Comparison of ENCODE assay signal across 13 mouse cellular contexts in genomic region chr12:14165713-14166112, GRCm38 (mm10). TPM values are rescaled to one million over a fixed set of nuclear protein-coding genes. Genes with fewer than 3 reads are reported as not detected.
DNase-seq lines count a peak whose midpoint lies in the region; ATAC-seq and TF ChIP-seq lines count a peak whose summit lies in the region.
"Had no signal": no experiment of that assay in that cellular context is flagged by ENCODE, and none has a peak within 500 bp of the region (broad histone marks: within the 10 kb centered on the region; RNA-seq: fewer than 3 reads in every experiment).

No protein-coding gene starts in this region.

- peak; percentile 41 for DNase-seq in forebrain, postnatal 0 days
- DNase-seq in forebrain, embryonic 11.5 days (ENCODE audit: low spot score): no peak
- peak; percentile 63 for DNase-seq in ovary, adult 18-20 months (ENCODE audit: low spot score)
- DNase-seq in ovary, postnatal 10 days (ENCODE audit: low spot score): no peak
- peak; percentile 20 for DNase-seq in stomach, postnatal 0 days (ENCODE audit: low spot score)
- no peak for DNase-seq in yolk sac, embryonic 10.5 days (ENCODE audit: low spot score)
- no peak for DNase-seq in forebrain, embryonic 10.5 days (ENCODE audit: extremely low spot score, low spot score)
- DNase-seq: gastrocnemius, adult 2 months had no signal

- no peaks in the 10 kb centered on the region for H3K9me3 ChIP-seq in forebrain, postnatal 0 days (ENCODE audit: low read length)
- H3K9me3 ChIP-seq in forebrain, embryonic 11.5 days (ENCODE audit: control insufficient read depth, low read length): no peaks in the 10 kb centered on the region
- no peaks in the 10 kb centered on the region for H3K9me3 ChIP-seq in heart, embryonic 14.5 days (ENCODE audit: control insufficient read depth, low read length)
- no peaks in the 10 kb centered on the region for H3K9me3 ChIP-seq in stomach, postnatal 0 days (ENCODE audit: control insufficient read depth, low read length)
- H3K9me3 ChIP-seq in forebrain, embryonic 10.5 days: no peaks in the 10 kb centered on the region
- H3K9me3 ChIP-seq: limb, embryonic 15.5 days; midbrain, embryonic 15.5 days had no signal

- TF ChIP-seq CTCF in forebrain, postnatal 0 days (IDR thresholded peaks at IDR 0.05; ENCODE audit: low read depth): no peak
- TF ChIP-seq CTCF in stomach, postnatal 0 days (IDR thresholded peaks at IDR 0.05; ENCODE audit: low read depth): no peak

- TF ChIP-seq EP300 in stomach, postnatal 0 days (optimal IDR thresholded peaks at IDR 0.05): peak; percentile 42

- H3K9ac ChIP-seq in forebrain, postnatal 0 days: no peak overlapping the region
- no peak overlapping the region for H3K9ac ChIP-seq in forebrain, embryonic 11.5 days (ENCODE audit: low read length)
- no peak overlapping the region for H3K9ac ChIP-seq in heart, embryonic 14.5 days (ENCODE audit: low read length)
- no peak overlapping the region for H3K9ac ChIP-seq in stomach, postnatal 0 days (ENCODE audit: low read length)
- H3K9ac ChIP-seq: limb, embryonic 15.5 days; midbrain, embryonic 15.5 days had no signal

- 39% methylated on average over 2 of the region's 2 CpGs for WGBS in forebrain, postnatal 0 days
- WGBS in forebrain, embryonic 11.5 days: 84% methylated on average over 2 of the region's 2 CpGs
- WGBS in heart, embryonic 14.5 days: 8% methylated on average over 2 of the region's 2 CpGs
- 36% methylated on average over 2 of the region's 2 CpGs for WGBS in stomach, postnatal 0 days
- 85% methylated on average over 2 of the region's 2 CpGs for WGBS in forebrain, embryonic 10.5 days

- no peaks in the 10 kb centered on the region for H3K36me3 ChIP-seq in forebrain, postnatal 0 days (ENCODE audit: insufficient read depth)
- H3K36me3 ChIP-seq in forebrain, embryonic 11.5 days (ENCODE audit: control insufficient read depth, insufficient read depth, low read length): no peaks in the 10 kb centered on the region
- no peaks in the 10 kb centered on the region for H3K36me3 ChIP-seq in heart, embryonic 14.5 days (ENCODE audit: control insufficient read depth, insufficient read depth, low read length)
- no peaks in the 10 kb centered on the region for H3K36me3 ChIP-seq in stomach, postnatal 0 days (ENCODE audit: control insufficient read depth, insufficient read depth, low read length)
- H3K36me3 ChIP-seq in forebrain, embryonic 10.5 days (replicated peaks): no peaks in the 10 kb centered on the region
- H3K36me3 ChIP-seq: limb, embryonic 15.5 days; midbrain, embryonic 15.5 days had no signal

- H3K4me1 ChIP-seq in forebrain, postnatal 0 days (ENCODE audit: insufficient read depth): no peaks in the 10 kb centered on the region
- H3K4me1 ChIP-seq in forebrain, embryonic 11.5 days (replicated peaks; ENCODE audit: control insufficient read depth, insufficient read depth, low read length): no peaks in the 10 kb centered on the region
- peaks cover 2 to 17% of the 10 kb centered on the region in 2 experiments; a peak in 3 of 4 replicates for H3K4me1 ChIP-seq in heart, embryonic 14.5 days (ENCODE audit: control insufficient read depth in 2 of 2, insufficient read depth in 2 of 2, low read length in 2 of 2)
- H3K4me1 ChIP-seq in stomach, postnatal 0 days (replicated peaks; ENCODE audit: control insufficient read depth, insufficient read depth): no peaks in the 10 kb centered on the region
- no peaks in the 10 kb centered on the region for H3K4me1 ChIP-seq in forebrain, embryonic 10.5 days
- H3K4me1 ChIP-seq: limb, embryonic 15.5 days; midbrain, embryonic 15.5 days had no signal

- H3K4me2 ChIP-seq in forebrain, postnatal 0 days (ENCODE audit: low read depth): no peak overlapping the region
- no peak overlapping the region for H3K4me2 ChIP-seq in forebrain, embryonic 11.5 days (ENCODE audit: low read depth, low read length, severe bottlenecking)
- H3K4me2 ChIP-seq in heart, embryonic 14.5 days (ENCODE audit: low read length): no peak overlapping the region
- no peak overlapping the region for H3K4me2 ChIP-seq in stomach, postnatal 0 days (replicated peaks; ENCODE audit: low read depth)
- H3K4me2 ChIP-seq: limb, embryonic 15.5 days; midbrain, embryonic 15.5 days had no signal

- no peak overlapping the region for H3K27ac ChIP-seq in forebrain, postnatal 0 days (ENCODE audit: low read depth, low read length)
- no peak overlapping the region for H3K27ac ChIP-seq in forebrain, embryonic 11.5 days (ENCODE audit: low read depth, low read length)
- H3K27ac ChIP-seq in heart, embryonic 14.5 days (replicated peaks in 1 of 2; ENCODE audit: control insufficient read depth in 1 of 2, insufficient read depth in 1 of 2, low read depth in 2 of 2, low read length in 2 of 2): peak overlapping the region in 1 of 2 experiments; percentile 64; a peak in 2 of 4 replicates
- H3K27ac ChIP-seq in stomach, postnatal 0 days (replicated peaks): no peak overlapping the region
- no peak overlapping the region for H3K27ac ChIP-seq in forebrain, embryonic 10.5 days
- H3K27ac ChIP-seq: gastrocnemius, adult 2 months; limb, embryonic 15.5 days; midbrain, embryonic 15.5 days had no signal

- no peaks in the 10 kb centered on the region for H3K27me3 ChIP-seq in forebrain, postnatal 0 days (ENCODE audit: insufficient read depth, low read length)
- no peaks in the 10 kb centered on the region for H3K27me3 ChIP-seq in forebrain, embryonic 11.5 days (ENCODE audit: control insufficient read depth, insufficient read depth, low read length)
- no peaks in the 10 kb centered on the region for H3K27me3 ChIP-seq in heart, embryonic 14.5 days (ENCODE audit: control insufficient read depth, insufficient read depth, low read length)
- no peaks in the 10 kb centered on the region for H3K27me3 ChIP-seq in stomach, postnatal 0 days (ENCODE audit: control insufficient read depth, insufficient read depth, low read length)
- H3K27me3 ChIP-seq in forebrain, embryonic 10.5 days (ENCODE audit: poor library complexity, severe bottlenecking): no peaks in the 10 kb centered on the region
- H3K27me3 ChIP-seq: limb, embryonic 15.5 days; midbrain, embryonic 15.5 days had no signal

- H3K4me3 ChIP-seq in forebrain, postnatal 0 days (ENCODE audit: low read depth, low read length): no peak overlapping the region
- H3K4me3 ChIP-seq in forebrain, embryonic 11.5 days (ENCODE audit: low read depth, low read length): no peak overlapping the region
- no peak overlapping the region for H3K4me3 ChIP-seq in heart, embryonic 14.5 days (ENCODE audit: control insufficient read depth in 1 of 2, insufficient read depth in 1 of 2, low read depth in 1 of 2, low read length in 2 of 2)
- no peak overlapping the region for H3K4me3 ChIP-seq in stomach, postnatal 0 days (ENCODE audit: low read depth, low read length)
- no peak overlapping the region for H3K4me3 ChIP-seq in forebrain, embryonic 10.5 days
- H3K4me3 ChIP-seq: gastrocnemius, adult 2 months; limb, embryonic 15.5 days; midbrain, embryonic 15.5 days had no signal

- ATAC-seq in forebrain, postnatal 0 days: no peak
- ATAC-seq in forebrain, embryonic 11.5 days (replicated peaks; ENCODE audit: low FRiP score): no peak
- peak; percentile 73 for ATAC-seq in heart, embryonic 14.5 days (ENCODE audit: insufficient number of reproducible peaks, insufficient read depth, low FRiP score, low read depth)
- no peak for ATAC-seq in stomach, postnatal 0 days (ENCODE audit: low FRiP score, low TSS enrichment)
- ATAC-seq: activated CD4-positive, CD25-positive, alpha-beta regulatory T cell, adult 4 months; intestine, embryonic 16.5 days; midbrain, embryonic 15.5 days had no signal

RNA-seq across cellular contexts. Expression of gene Fam84a, which starts 13.9 kb away (rescaled TPM):
- 66.9 and 69.6 TPM in 2 replicates for total RNA-seq in forebrain, postnatal 0 days (2014; rRNA removed)
- polyA plus RNA-seq in forebrain, postnatal 0 days (2015; fragmentation: Nextera tagmentation; extraction: Ambion mirVana): 44.0 and 47.5 TPM in 2 replicates
- polyA plus RNA-seq in forebrain, embryonic 11.5 days (2014; fragmentation: Nextera tagmentation; extraction: Ambion mirVana): 17.4 and 19.4 TPM in 2 replicates
- 2.1 and 2.8 TPM in 2 replicates for polyA plus RNA-seq in heart, embryonic 14.5 days (2014; fragmentation: Nextera tagmentation; extraction: Ambion mirVana)
- polyA plus RNA-seq in stomach, postnatal 0 days (2015; fragmentation: Nextera tagmentation; extraction: Ambion mirVana): 29.3 and 32.8 TPM in 2 replicates
- 9.3 and 10.8 TPM in 2 replicates for polyA plus RNA-seq in forebrain, embryonic 10.5 days (2016; fragmentation: Nextera tagmentation; extraction: Ambion mirVana)

Comparison
In these comparisons a context has a peak if more than half of its experiments do, and no peak if none do; other contexts are left out.
1. DNase-seq: peak in forebrain, postnatal 0 days (single experiment), ovary, adult 18-20 months (single experiment) and stomach, postnatal 0 days (single experiment); none in forebrain, embryonic 11.5 days (single experiment), ovary, postnatal 10 days (single experiment), yolk sac, embryonic 10.5 days (single experiment) and forebrain, embryonic 10.5 days (single experiment).